Mouse (Mus musculus) heart, embryonic 10.5 days (tissue): ENCODE measurements around the gene Tnpo1. TPM values are rescaled to one million over a fixed set of nuclear protein-coding genes. Genes with fewer than 3 reads are reported as not detected.

ENCODE experiments used
- DNase-seq: peaks from one replicate; pipeline ENCODE4 v3.0.0-alpha.2; 2017; ENCODE audit warnings: low spot score
- H3K27ac ChIP-seq: fragments of 300-500 bp; sonication (generic); 2 replicates; pipeline ENCODE4 v1.5.1; 2016; ENCODE audit warnings: mild to moderate bottlenecking
- H3K27me3 ChIP-seq: fragments of 300-500 bp; sonication (generic); 2 replicates; pipeline ENCODE4 v1.6.1; 2016; ENCODE audit warnings: mild to moderate bottlenecking; ENCODE audit not compliant: poor library complexity, insufficient read depth, severe bottlenecking
- H3K36me3 ChIP-seq: fragments of 300-500 bp; sonication (generic); 2 replicates; pipeline ENCODE4 v1.6.1; 2016; ENCODE audit warnings: mild to moderate bottlenecking, moderate library complexity
- H3K4me1 ChIP-seq: fragments of 300-500 bp; sonication (generic); 2 replicates; pipeline ENCODE4 v1.6.1; 2016; ENCODE audit warnings: mild to moderate bottlenecking
- H3K4me3 ChIP-seq: fragments of 300-500 bp; sonication (generic); 2 replicates; pipeline ENCODE4 v1.5.1; 2016; ENCODE audit warnings: mild to moderate bottlenecking, moderate library complexity
- H3K9me3 ChIP-seq: fragments of 300-500 bp; sonication (generic); 2 replicates; pipeline ENCODE4 v1.6.1; 2016; ENCODE audit warnings: mild to moderate bottlenecking, moderate library complexity
- WGBS: fragments of 180-500 bp; shearing (Covaris S2); methylation state at CpG from one replicate; pipeline ENCODE4 v1.1.7; 2016; 5-methylcytosine and 5-hydroxymethylcytosine counted together
- polyA plus RNA-seq: library from polyadenylated mRNA; unstranded; fragments of >200 nt; fragmentation: Nextera tagmentation; extraction: Ambion mirVana; gene quantifications from 2 replicates; pipeline ENCODE4 v1.2.1, GENCODE M21; 2016

Tnpo1 gene
- polyA plus RNA-seq, 1 experiment from 2014 or later, result 67.7 TPM

- no peak overlapping the region for H3K4me3 ChIP-seq
- H3K27ac ChIP-seq, result no peak overlapping the region
- no peaks in the 10 kb centered on the region for H3K9me3 ChIP-seq
- WGBS, result 65% methylated on average over 4 of the region's 4 CpGs
- H3K27me3 ChIP-seq, result no peaks in the 10 kb centered on the region
- DNase-seq, result no peak
- H3K4me1 ChIP-seq, result no peaks in the 10 kb centered on the region
- H3K36me3 ChIP-seq, result no peaks in the 10 kb centered on the region
Observed at GRCm38 (mm10) chr13:98948146-98948545, 22.0 kb upstream of the Tnpo1 start.

GRCm38 (mm10) chr13:98946434-98946833 lies 20.2 kb upstream of the Tnpo1 start:
- no peaks in the 10 kb centered on the region for H3K27me3 ChIP-seq
- WGBS, result 87% methylated on average over 7 of the region's 7 CpGs

GRCm38 (mm10) chr13:98945908-98946307 lies 19.7 kb upstream of the Tnpo1 start:
- 64% methylated on average over 3 of the region's 3 CpGs for WGBS
- H3K4me3 ChIP-seq, result no peak overlapping the region
- H3K27ac ChIP-seq, result no peak overlapping the region

More at GRCm38 (mm10) chr13:98946434-98946833, 20.2 kb upstream of the Tnpo1 start:
- Histone ChIP-seq H3K27ac (no peak overlapping the region), H3K36me3 (no peaks in the 10 kb centered on the region), H3K4me3 (no peak overlapping the region), H3K4me1 (peaks cover 8% of the 10 kb centered on the region; the same call in 1 of the 2 replicates), H3K9me3 (no peaks in the 10 kb centered on the region)
- DNase-seq, result no peak

GRCm38 (mm10) chr13:98945381-98945780 lies 19.2 kb upstream of the Tnpo1 start:
- no peak overlapping the region for H3K27ac ChIP-seq
- H3K4me3 ChIP-seq, result no peak overlapping the region
- H3K27me3 ChIP-seq, result no peaks in the 10 kb centered on the region
- WGBS, result 88% methylated on average over 4 of the region's 4 CpGs
- H3K36me3 ChIP-seq, result no peaks in the 10 kb centered on the region
- no peak for DNase-seq
- peaks cover 8% of the 10 kb centered on the region; the same call in 1 of the 2 replicates for H3K4me1 ChIP-seq
- H3K9me3 ChIP-seq, result no peaks in the 10 kb centered on the region

More at GRCm38 (mm10) chr13:98945908-98946307, 19.7 kb upstream of the Tnpo1 start:
- no peaks in the 10 kb centered on the region for H3K9me3 ChIP-seq
- peaks cover 8% of the 10 kb centered on the region; the same call in 1 of the 2 replicates for H3K4me1 ChIP-seq
- H3K27me3 ChIP-seq, result no peaks in the 10 kb centered on the region
- no peak for DNase-seq
- no peaks in the 10 kb centered on the region for H3K36me3 ChIP-seq

GRCm38 (mm10) chr13:98944620-98945081 lies 18.5 kb upstream of the Tnpo1 start:
- H3K27me3 ChIP-seq, result no peaks in the 10 kb centered on the region

GRCm38 (mm10) chr13:98942360-98942759 lies 16.2 kb upstream of the Tnpo1 start:
- H3K36me3 ChIP-seq, result no peaks in the 10 kb centered on the region
- peaks cover 8% of the 10 kb centered on the region; the same call in 1 of the 2 replicates for H3K4me1 ChIP-seq
- no peaks in the 10 kb centered on the region for H3K9me3 ChIP-seq
- 58% methylated on average over 6 of the region's 6 CpGs for WGBS
- H3K27ac ChIP-seq, result 0 out of 2 replicates have a peak overlapping the region, but pooled peaks have one; percentile 59
- H3K4me3 ChIP-seq, result no peak overlapping the region
- no peaks in the 10 kb centered on the region for H3K27me3 ChIP-seq
- no peak for DNase-seq

More at GRCm38 (mm10) chr13:98944620-98945081, 18.5 kb upstream of the Tnpo1 start:
- no peaks in the 10 kb centered on the region for H3K36me3 ChIP-seq
- H3K9me3 ChIP-seq, result no peaks in the 10 kb centered on the region
- no peak for DNase-seq
- WGBS, result 76% methylated on average over 7 of the region's 7 CpGs
- H3K27ac ChIP-seq, result no peak overlapping the region
- no peak overlapping the region for H3K4me3 ChIP-seq
- H3K4me1 ChIP-seq, result peaks cover 8% of the 10 kb centered on the region; the same call in 1 of the 2 replicates

- no peak overlapping the region for H3K27ac ChIP-seq
- H3K36me3 ChIP-seq, result no peaks in the 10 kb centered on the region
- no peaks in the 10 kb centered on the region for H3K9me3 ChIP-seq
- DNase-seq, result peak; percentile 87
- H3K27me3 ChIP-seq, result no peaks in the 10 kb centered on the region
- H3K4me3 ChIP-seq, result no peak overlapping the region
- 64% methylated on average over 7 of the region's 7 CpGs for WGBS
- peaks cover 8% of the 10 kb centered on the region; the same call in 1 of the 2 replicates for H3K4me1 ChIP-seq
Observed at GRCm38 (mm10) chr13:98941829-98942343, 15.7 kb upstream of the Tnpo1 start.

- 71% methylated on average over 6 of the region's 6 CpGs for WGBS
- DNase-seq, result no peak
Observed at GRCm38 (mm10) chr13:98937108-98937507, 10.9 kb upstream of the Tnpo1 start.

GRCm38 (mm10) chr13:98928908-98929307 lies 2.7 kb upstream of the Tnpo1 start:
- H3K27ac ChIP-seq, result no peak overlapping the region
- no peaks in the 10 kb centered on the region for H3K27me3 ChIP-seq
- H3K4me1 ChIP-seq, result peaks cover 8% of the 10 kb centered on the region; the same call in 1 of the 2 replicates
- 94% methylated on average over 2 of the region's 2 CpGs for WGBS
- DNase-seq, result no peak
- H3K36me3 ChIP-seq, result 0 out of 2 replicates have a peak, but pooled peaks cover 4% of the 10 kb centered on the region
- no peaks in the 10 kb centered on the region for H3K9me3 ChIP-seq
- no peak overlapping the region for H3K4me3 ChIP-seq

More at GRCm38 (mm10) chr13:98937108-98937507, 10.9 kb upstream of the Tnpo1 start:
- no peaks in the 10 kb centered on the region for H3K9me3 ChIP-seq
- H3K4me1 ChIP-seq, result peaks cover 4% of the 10 kb centered on the region; the same call in 1 of the 2 replicates
- H3K27me3 ChIP-seq, result no peaks in the 10 kb centered on the region
- no peaks in the 10 kb centered on the region for H3K36me3 ChIP-seq
- H3K27ac ChIP-seq, result no peak overlapping the region
- H3K4me3 ChIP-seq, result no peak overlapping the region

- peak overlapping the region; percentile 100 for H3K27ac ChIP-seq
- WGBS, result 77% methylated on average over 3 of the region's 3 CpGs
- no peaks in the 10 kb centered on the region for H3K27me3 ChIP-seq
- H3K4me3 ChIP-seq, result peak overlapping the region; percentile 99
- DNase-seq, result no peak
- H3K9me3 ChIP-seq, result no peaks in the 10 kb centered on the region
- H3K36me3 ChIP-seq, result peaks cover 16% of the 10 kb centered on the region
- peaks cover 9% of the 10 kb centered on the region; the same call in 1 of the 2 replicates for H3K4me1 ChIP-seq
Observed at GRCm38 (mm10) chr13:98926958-98927242, 716 bp upstream of the Tnpo1 start.

- WGBS, result under 1% methylated on average over 66 of the region's 66 CpGs
- H3K27ac ChIP-seq, result peak overlapping the region; percentile 100
- H3K4me3 ChIP-seq, result peak overlapping the region; percentile 99
- H3K27me3 ChIP-seq, result no peaks in the 10 kb centered on the region
- H3K4me1 ChIP-seq, result peaks cover 9% of the 10 kb centered on the region; the same call in 1 of the 2 replicates
- H3K9me3 ChIP-seq, result no peaks in the 10 kb centered on the region
- peak; percentile 82 for DNase-seq
- H3K36me3 ChIP-seq, result peaks cover 25% of the 10 kb centered on the region
Observed at GRCm38 (mm10) chr13:98925486-98926212, 535 bp downstream of the Tnpo1 start.

GRCm38 (mm10) chr13:98924897-98925485 lies 1.2 kb downstream of the Tnpo1 start:
- Histone ChIP-seq H3K27me3 (no peaks in the 10 kb centered on the region), H3K36me3 (peaks cover 25% of the 10 kb centered on the region), H3K4me3 (peak overlapping the region; percentile 99), H3K27ac (peak overlapping the region; percentile 100), H3K4me1 (peaks cover 9% of the 10 kb centered on the region; the same call in 1 of the 2 replicates), H3K9me3 (no peaks in the 10 kb centered on the region)
- DNase-seq, result no peak
- WGBS, result 29% methylated on average over 11 of the region's 11 CpGs

GRCm38 (mm10) chr13:98922806-98923205 lies 3.4 kb downstream of the Tnpo1 start:
- DNase-seq, result no peak
- H3K9me3 ChIP-seq, result no peaks in the 10 kb centered on the region
- H3K27ac ChIP-seq, result no peak overlapping the region
- no peak overlapping the region for H3K4me3 ChIP-seq
- H3K4me1 ChIP-seq, result peaks cover 13% of the 10 kb centered on the region; the same call in 1 of the 2 replicates
- no peaks in the 10 kb centered on the region for H3K27me3 ChIP-seq
- H3K36me3 ChIP-seq, result peaks cover 40% of the 10 kb centered on the region
- 93% methylated on average over 3 of the region's 3 CpGs for WGBS
